8 mouse cellular contexts compared by ENCODE assay signal in genomic region chr12:108494011-108494541, GRCm38 (mm10).
DNase-seq lines count a peak whose midpoint lies in the region; ATAC-seq and TF ChIP-seq lines count a peak whose summit lies in the region.

No protein-coding gene starts in this region.

- H3K9me3 ChIP-seq in embryonic facial prominence, embryonic 14.5 days (ENCODE audit: control insufficient read depth, low read length), result no peaks in the 10 kb centered on the region
- H3K9me3 ChIP-seq in hindbrain, embryonic 16.5 days (ENCODE audit: control insufficient read depth, low read length), result no peaks in the 10 kb centered on the region
- no peaks in the 10 kb centered on the region for H3K9me3 ChIP-seq in midbrain, embryonic 14.5 days (ENCODE audit: control insufficient read depth, low read length)

- no peaks in the 10 kb centered on the region for H3K36me3 ChIP-seq in embryonic facial prominence, embryonic 14.5 days (ENCODE audit: control insufficient read depth, insufficient read depth, low read length)
- no peaks in the 10 kb centered on the region for H3K36me3 ChIP-seq in hindbrain, embryonic 16.5 days (ENCODE audit: control insufficient read depth, insufficient read depth, low read length)
- no peaks in the 10 kb centered on the region for H3K36me3 ChIP-seq in midbrain, embryonic 14.5 days (ENCODE audit: control insufficient read depth, insufficient read depth, low read length)

- H3K4me1 ChIP-seq in bone marrow, adult 2 months (ENCODE audit: control insufficient read depth, insufficient read depth, low read length), result peaks cover 1% of the 10 kb centered on the region; the same call in 1 of the 2 replicates
- H3K4me1 ChIP-seq in embryonic facial prominence, embryonic 14.5 days (ENCODE audit: control insufficient read depth, insufficient read depth, low read length), result peaks cover 10% of the 10 kb centered on the region; the same call in 1 of the 2 replicates
- peaks cover 8% of the 10 kb centered on the region; the same call in 1 of the 2 replicates for H3K4me1 ChIP-seq in hindbrain, embryonic 16.5 days (ENCODE audit: control insufficient read depth, insufficient read depth, low read depth, low read length)
- H3K4me1 ChIP-seq in midbrain, embryonic 14.5 days (ENCODE audit: control insufficient read depth, insufficient read depth, low read length), result peaks cover 14% of the 10 kb centered on the region

- TF ChIP-seq CTCF in gastrocnemius, adult 2 months (IDR thresholded peaks at IDR 0.05), result peak; percentile 95
- TF ChIP-seq CTCF in bone marrow, adult 2 months (IDR thresholded peaks at IDR 0.05; ENCODE audit: control insufficient read depth, insufficient read depth, low read length), result 0 out of 2 replicates have a peak, but pooled peaks have one; percentile 1

- no peak for DNase-seq in gastrocnemius, adult 2 months
- no peak for DNase-seq in gastrocnemius, postnatal 36 days
- peak; percentile 87 for DNase-seq in embryonic facial prominence, embryonic 14.5 days (ENCODE audit: low spot score)
- peak; percentile 39 to 73 for DNase-seq in layer of hippocampus, postnatal 14 days (ENCODE audit: low spot score in 2 of 2)
- peak; percentile 91 for DNase-seq in midbrain, embryonic 14.5 days
- peak; percentile 38 for DNase-seq in thymus, postnatal 4 days

- no peak overlapping the region for H3K27ac ChIP-seq in gastrocnemius, adult 2 months
- no peak overlapping the region for H3K27ac ChIP-seq in bone marrow, adult 2 months (ENCODE audit: control insufficient read depth, insufficient read depth, low read depth, low read length, poor library complexity)
- no peak overlapping the region for H3K27ac ChIP-seq in embryonic facial prominence, embryonic 14.5 days (replicated peaks; ENCODE audit: low read depth, low read length)
- H3K27ac ChIP-seq in hindbrain, embryonic 16.5 days (ENCODE audit: low read depth, low read length), result no peak overlapping the region
- H3K27ac ChIP-seq in midbrain, embryonic 14.5 days (replicated peaks; ENCODE audit: low read depth, low read length), result peak overlapping the region; percentile 39; the same call in 1 of the 2 replicates

- H3K4me3 ChIP-seq in gastrocnemius, adult 2 months, result no peak overlapping the region
- H3K4me3 ChIP-seq in bone marrow, adult 2 months (replicated peaks; ENCODE audit: control insufficient read depth, low read depth, low read length), result no peak overlapping the region
- H3K4me3 ChIP-seq in embryonic facial prominence, embryonic 14.5 days (ENCODE audit: low read depth, low read length), result no peak overlapping the region
- H3K4me3 ChIP-seq in hindbrain, embryonic 16.5 days (ENCODE audit: low read length), result no peak overlapping the region
- H3K4me3 ChIP-seq in midbrain, embryonic 14.5 days (replicated peaks; ENCODE audit: low read depth, low read length), result no peak overlapping the region

- peak; percentile 48 for ATAC-seq in embryonic facial prominence, embryonic 14.5 days (ENCODE audit: low read depth)
- peak; percentile 49 for ATAC-seq in hindbrain, embryonic 16.5 days
- peak; percentile 21; the same call in 1 of the 2 replicates for ATAC-seq in midbrain, embryonic 14.5 days (ENCODE audit: low FRiP score, low TSS enrichment)

- no peak overlapping the region for H3K9ac ChIP-seq in embryonic facial prominence, embryonic 14.5 days (ENCODE audit: low read depth, low read length)
- no peak overlapping the region for H3K9ac ChIP-seq in hindbrain, embryonic 16.5 days (ENCODE audit: low read depth, low read length)
- no peak overlapping the region for H3K9ac ChIP-seq in midbrain, embryonic 14.5 days (replicated peaks; ENCODE audit: low read length)

- WGBS in bone marrow, adult 2 months, result 26% methylated on average over 4 of the region's 4 CpGs
- WGBS in embryonic facial prominence, embryonic 14.5 days, result 20% methylated on average over 4 of the region's 4 CpGs
- 25% methylated on average over 4 of the region's 4 CpGs for WGBS in hindbrain, embryonic 16.5 days
- 19% methylated on average over 4 of the region's 4 CpGs for WGBS in midbrain, embryonic 14.5 days

- H3K4me2 ChIP-seq in embryonic facial prominence, embryonic 14.5 days (ENCODE audit: low read depth, low read length), result no peak overlapping the region
- no peak overlapping the region for H3K4me2 ChIP-seq in hindbrain, embryonic 16.5 days (ENCODE audit: low read length)
- no peak overlapping the region for H3K4me2 ChIP-seq in midbrain, embryonic 14.5 days (ENCODE audit: low read length)

- intact Hi-C loops in gastrocnemius, adult 2 months (cut with DNase I), result loop anchor here (1.0 to 5.0 kb wide), 3 partner anchors 130 to 287 kb away; no protein-coding TSS in a partner anchor
- intact Hi-C loops in gastrocnemius, postnatal 36 days (cut with DNase I), result loop anchor here (1.0 to 10.0 kb wide), 4 partner anchors 72 to 289 kb away; no protein-coding TSS in a partner anchor

- no peak for TF ChIP-seq POLR2A in bone marrow, adult 2 months (IDR thresholded peaks at IDR 0.05; ENCODE audit: borderline replicate concordance, control insufficient read depth, low read depth, low read length)

- H3K27me3 ChIP-seq in embryonic facial prominence, embryonic 14.5 days (replicated peaks; ENCODE audit: control insufficient read depth, insufficient read depth, low read length), result no peaks in the 10 kb centered on the region
- H3K27me3 ChIP-seq in hindbrain, embryonic 16.5 days (replicated peaks; ENCODE audit: control insufficient read depth, insufficient read depth, low read length), result no peaks in the 10 kb centered on the region
- no peaks in the 10 kb centered on the region for H3K27me3 ChIP-seq in midbrain, embryonic 14.5 days (ENCODE audit: control insufficient read depth, insufficient read depth, low read length)

Comparison
In these comparisons a context has a peak if more than half of its experiments do, and no peak if none do; other contexts are left out.
1. DNase-seq: peak in embryonic facial prominence, embryonic 14.5 days (single experiment), layer of hippocampus, postnatal 14 days (2 of 2), midbrain, embryonic 14.5 days (single experiment) and thymus, postnatal 4 days (single experiment); none in gastrocnemius, adult 2 months (single experiment) and gastrocnemius, postnatal 36 days (0 of 2).
2. Peak in every context shown above with its lines, with median percentiles within 50 percentile points of each other: ATAC-seq.